In the genomic region with DNA sequence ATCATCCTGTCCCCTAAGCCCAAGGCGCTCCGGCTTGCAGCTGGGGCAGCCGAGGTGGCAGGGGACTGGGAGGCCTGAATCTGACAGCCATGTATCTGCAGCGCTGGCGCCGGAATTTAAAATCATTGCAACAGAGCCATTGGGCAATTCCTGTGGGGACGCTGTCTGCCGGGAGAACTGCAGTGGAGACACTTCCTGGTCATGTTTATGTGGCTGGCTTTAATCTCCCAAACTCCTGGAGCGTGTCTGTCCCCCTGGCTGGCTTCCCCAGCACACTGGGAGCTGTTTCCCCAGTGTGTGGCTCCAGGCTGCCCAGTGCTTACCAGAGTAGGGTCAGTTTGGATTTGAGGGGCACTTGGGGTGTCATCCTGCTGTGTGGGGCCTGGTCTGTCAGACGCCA, we compare ENCODE assay signal across 8 mouse cellular contexts.
A peak's percentile ranks its signal among the peaks of the same experiment; 100 is the strongest.
DNase-seq lines count a peak whose midpoint lies in the region; ATAC-seq and TF ChIP-seq lines count a peak whose summit lies in the region.

No protein-coding gene starts in this region.

- in situ Hi-C loops in Patski (cut with MboI; ENCODE audit: low pct_unique_long_range_greater_than_20kb): no loop called here

- no peak overlapping the region for H3K27ac ChIP-seq in embryonic facial prominence, embryonic 11.5 days (replicated peaks; ENCODE audit: low read depth, low read length)
- peak overlapping the region; percentile 91 for H3K27ac ChIP-seq in liver, postnatal 0 days (ENCODE audit: low read depth)
- no peak overlapping the region for H3K27ac ChIP-seq in forebrain, embryonic 12.5 days

- no peaks in the 10 kb centered on the region for H3K36me3 ChIP-seq in embryonic facial prominence, embryonic 11.5 days (replicated peaks; ENCODE audit: control insufficient read depth, insufficient read depth, low read depth, low read length)
- no peaks in the 10 kb centered on the region for H3K36me3 ChIP-seq in liver, postnatal 0 days (replicated peaks; ENCODE audit: insufficient read depth, low read length)
- H3K36me3 ChIP-seq in forebrain, embryonic 12.5 days (replicated peaks): no peaks in the 10 kb centered on the region

- no peak overlapping the region for H3K4me2 ChIP-seq in embryonic facial prominence, embryonic 11.5 days (ENCODE audit: low read depth, low read length)
- H3K4me2 ChIP-seq in liver, postnatal 0 days (ENCODE audit: low read depth, low read length): no peak overlapping the region
- H3K4me2 ChIP-seq in forebrain, embryonic 12.5 days: no peak overlapping the region

- peak; percentile 69 for ATAC-seq in Patski
- ATAC-seq in embryonic facial prominence, embryonic 11.5 days (replicated peaks; ENCODE audit: insufficient number of reproducible peaks, low FRiP score, low TSS enrichment, low read depth): no peak
- peak; percentile 30 for ATAC-seq in liver, postnatal 0 days
- ATAC-seq in forebrain, embryonic 12.5 days (ENCODE audit: low FRiP score): no peak

- CTCF ChIA-PET in Patski (lab: Charles Lee): no interaction called here

- DNase-seq in Patski (ENCODE audit: low read depth, low spot score): peak; percentile 41
- peak; percentile 8 for DNase-seq in embryonic facial prominence, embryonic 11.5 days (ENCODE audit: low spot score)
- peak; percentile 64 for DNase-seq in heart, postnatal 4 days
- peak; percentile 79 for DNase-seq in liver, postnatal 0 days
- no peak for DNase-seq in layer of hippocampus, adult 9-11 months
- no peak for DNase-seq in left cerebral cortex, adult 18-20 months (ENCODE audit: low spot score in 2 of 2)
- DNase-seq in cerebellum, postnatal 36 days: no peak

- no peaks in the 10 kb centered on the region for H3K27me3 ChIP-seq in Patski
- no peaks in the 10 kb centered on the region for H3K27me3 ChIP-seq in embryonic facial prominence, embryonic 11.5 days (ENCODE audit: control insufficient read depth, insufficient read depth, low read length)
- no peaks in the 10 kb centered on the region for H3K27me3 ChIP-seq in liver, postnatal 0 days (ENCODE audit: insufficient read depth, low read length)
- peaks cover 32% of the 10 kb centered on the region; the same call in 1 of the 2 replicates for H3K27me3 ChIP-seq in forebrain, embryonic 12.5 days

- POLR2A ChIA-PET in Patski (lab: Charles Lee): no interaction called here

- H3K4me1 ChIP-seq in embryonic facial prominence, embryonic 11.5 days (ENCODE audit: control insufficient read depth, insufficient read depth, low read length): no peaks in the 10 kb centered on the region
- peaks cover 16% of the 10 kb centered on the region for H3K4me1 ChIP-seq in liver, postnatal 0 days (ENCODE audit: insufficient read depth)
- no peaks in the 10 kb centered on the region for H3K4me1 ChIP-seq in forebrain, embryonic 12.5 days

- no peak for TF ChIP-seq CTCF in Patski (IDR thresholded peaks at IDR 0.05)
- TF ChIP-seq CTCF in liver, postnatal 0 days (IDR thresholded peaks at IDR 0.05; ENCODE audit: low read depth): peak; percentile 30

- H3K9me3 ChIP-seq in embryonic facial prominence, embryonic 11.5 days (replicated peaks; ENCODE audit: control insufficient read depth, low read length): no peaks in the 10 kb centered on the region
- H3K9me3 ChIP-seq in liver, postnatal 0 days (ENCODE audit: low read length): no peaks in the 10 kb centered on the region
- H3K9me3 ChIP-seq in forebrain, embryonic 12.5 days: no peaks in the 10 kb centered on the region

- TF ChIP-seq EP300 in liver, postnatal 0 days (IDR thresholded peaks at IDR 0.05; ENCODE audit: low read depth): peak; percentile 51; the same call in 1 of the 2 replicates

- no peak overlapping the region for H3K9ac ChIP-seq in embryonic facial prominence, embryonic 11.5 days (replicated peaks; ENCODE audit: low read length)
- peak overlapping the region; percentile 43 for H3K9ac ChIP-seq in liver, postnatal 0 days (replicated peaks)
- no peak overlapping the region for H3K9ac ChIP-seq in forebrain, embryonic 12.5 days

- WGBS in embryonic facial prominence, embryonic 11.5 days: 47% methylated on average over 10 of the region's 10 CpGs
- 36% methylated on average over 10 of the region's 10 CpGs for WGBS in liver, postnatal 0 days (ENCODE audit: insufficient replicate concordance)
- whole genome bisulfite sequencing in forebrain, embryonic 12.5 days: 75% methylated on average over 10 of the region's 10 CpGs

- no peak overlapping the region for H3K4me3 ChIP-seq in embryonic facial prominence, embryonic 11.5 days (ENCODE audit: low read depth, low read length)
- H3K4me3 ChIP-seq in liver, postnatal 0 days (ENCODE audit: low read depth, low read length): no peak overlapping the region
- H3K4me3 ChIP-seq in forebrain, embryonic 12.5 days (replicated peaks): no peak overlapping the region

Comparison
In these comparisons a context has a peak if more than half of its experiments do, and no peak if none do; other contexts are left out.
1. ATAC-seq: peak in Patski (single experiment) and liver, postnatal 0 days (single experiment); none in embryonic facial prominence, embryonic 11.5 days (single experiment) and forebrain, embryonic 12.5 days (single experiment).
2. DNase-seq: peak in Patski (single experiment), embryonic facial prominence, embryonic 11.5 days (single experiment), heart, postnatal 4 days (single experiment) and liver, postnatal 0 days (single experiment); none in layer of hippocampus, adult 9-11 months (single experiment), left cerebral cortex, adult 18-20 months (0 of 2) and cerebellum, postnatal 36 days (0 of 2).